Mouse (Mus musculus): Measurements from ENCODE around the gene D230025D16Rik.

D230025D16Rik gene

DNA sequence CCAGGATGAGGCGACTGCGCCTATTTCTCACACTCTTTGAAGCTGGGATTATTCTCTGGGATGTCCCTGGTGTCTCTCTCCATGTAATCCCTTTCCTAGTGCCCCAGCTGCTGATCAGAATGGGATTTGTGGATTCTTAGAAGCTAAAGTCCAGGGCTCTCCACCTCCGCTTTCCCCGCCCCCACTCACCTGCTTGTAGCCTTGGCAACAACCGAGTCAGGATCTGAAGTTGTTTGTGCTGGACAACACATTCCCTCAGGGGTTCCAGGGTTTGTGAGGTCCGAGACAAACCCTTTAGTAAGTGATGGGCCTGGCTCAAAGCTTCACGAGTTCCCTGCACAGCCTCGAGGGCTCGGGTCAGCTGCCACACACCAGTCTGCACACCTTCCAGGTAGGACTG, 69.8 kb downstream of the D230025D16Rik start:
- no peak for DNase-seq

DNA sequence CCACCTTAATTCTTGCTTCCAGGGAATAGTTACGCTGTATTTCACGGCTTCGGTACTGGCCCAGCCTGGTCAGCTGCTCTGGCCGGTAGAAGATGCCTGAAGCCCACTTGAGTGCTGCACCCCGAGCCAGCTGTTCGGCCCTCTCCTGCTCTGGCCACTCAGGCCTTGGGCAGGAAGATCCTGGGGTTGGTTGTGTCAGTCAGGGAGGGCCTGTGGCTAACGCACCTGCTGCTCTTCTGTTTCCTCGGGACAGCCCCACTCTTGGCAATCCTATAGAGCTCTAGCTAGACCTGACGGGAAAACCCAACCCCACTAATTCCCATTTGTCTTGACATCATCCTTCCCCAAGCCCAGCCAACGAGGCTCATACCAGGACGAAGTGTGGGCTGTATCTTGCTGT, 70.3 kb downstream of the D230025D16Rik start:
- DNase-seq = no peak

DNA sequence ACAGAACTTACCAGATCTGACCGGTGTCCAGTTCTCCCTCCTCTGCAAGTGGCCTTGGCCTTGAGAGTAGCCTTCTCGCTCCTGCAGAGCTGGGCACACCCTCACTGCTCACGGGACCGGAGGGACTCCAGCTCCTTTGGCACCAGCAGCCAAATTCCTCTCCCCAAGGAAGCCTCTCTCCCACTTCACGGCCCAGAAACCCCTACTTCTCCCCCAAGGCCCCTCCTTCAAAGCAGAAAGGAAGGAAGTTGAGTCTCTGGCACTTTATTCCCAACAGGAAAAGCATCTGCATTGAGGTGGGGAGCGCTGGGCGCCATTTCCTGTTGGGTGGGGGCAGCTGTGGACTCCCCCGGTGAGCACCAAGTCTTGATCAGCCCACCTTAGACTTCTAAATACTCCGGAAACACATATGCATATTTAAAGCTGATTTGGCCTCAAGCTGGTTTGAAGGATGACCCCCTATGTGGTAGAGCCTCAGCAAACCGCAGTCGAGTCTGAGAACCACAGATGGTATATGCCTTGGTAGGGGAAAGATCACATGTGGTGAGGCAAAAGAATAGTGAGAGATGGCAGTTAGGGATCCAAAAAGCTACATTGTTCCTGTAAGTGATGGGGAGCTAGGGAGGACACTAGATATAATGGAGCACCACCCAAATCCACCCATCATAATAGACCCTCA, 71.1 kb downstream of the D230025D16Rik start, which contains the start of gene Exoc3l:
Gene Exoc3l, minus strand, starts transcription at position 207 of the 679 bp plus-strand sequence.
- no peak for DNase-seq

DNA sequence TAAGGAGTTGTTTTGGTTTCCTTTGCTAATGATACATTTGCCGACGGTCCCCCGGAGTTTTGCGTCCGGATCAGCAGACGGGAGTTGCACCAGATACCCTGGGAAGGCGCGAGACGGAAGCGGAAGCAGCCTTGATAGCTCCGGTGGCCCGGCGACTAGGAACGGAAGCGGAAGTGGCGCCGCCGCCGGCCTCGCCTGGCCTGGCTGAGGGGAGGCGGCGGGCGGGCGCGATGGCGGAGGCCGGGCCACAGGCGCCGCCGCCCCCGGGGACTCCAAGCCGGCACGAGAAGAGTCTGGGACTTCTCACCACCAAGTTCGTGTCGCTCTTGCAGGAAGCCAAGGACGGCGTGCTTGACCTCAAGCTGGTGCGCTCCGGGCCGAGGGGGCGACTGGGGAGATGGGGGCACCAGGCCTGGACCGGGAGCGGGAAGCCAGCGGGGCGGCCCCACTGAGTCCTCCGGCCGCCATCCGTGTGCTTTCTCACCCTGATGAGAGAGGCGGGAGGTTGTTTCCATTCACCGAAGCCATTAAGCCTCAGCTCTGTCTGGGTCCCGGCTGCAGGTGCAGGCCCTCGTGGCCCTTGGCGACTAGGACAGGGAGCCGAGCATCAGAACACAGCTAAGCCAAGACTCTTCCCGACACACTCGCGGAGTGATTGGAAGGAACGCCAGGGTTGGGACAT, 72.7 kb downstream of the D230025D16Rik start, which contains the start of gene E2f4:
Gene E2f4, plus strand, starts transcription at position 153 of the 682 bp plus-strand sequence.
- DNase-seq = peak; percentile 88

DNA sequence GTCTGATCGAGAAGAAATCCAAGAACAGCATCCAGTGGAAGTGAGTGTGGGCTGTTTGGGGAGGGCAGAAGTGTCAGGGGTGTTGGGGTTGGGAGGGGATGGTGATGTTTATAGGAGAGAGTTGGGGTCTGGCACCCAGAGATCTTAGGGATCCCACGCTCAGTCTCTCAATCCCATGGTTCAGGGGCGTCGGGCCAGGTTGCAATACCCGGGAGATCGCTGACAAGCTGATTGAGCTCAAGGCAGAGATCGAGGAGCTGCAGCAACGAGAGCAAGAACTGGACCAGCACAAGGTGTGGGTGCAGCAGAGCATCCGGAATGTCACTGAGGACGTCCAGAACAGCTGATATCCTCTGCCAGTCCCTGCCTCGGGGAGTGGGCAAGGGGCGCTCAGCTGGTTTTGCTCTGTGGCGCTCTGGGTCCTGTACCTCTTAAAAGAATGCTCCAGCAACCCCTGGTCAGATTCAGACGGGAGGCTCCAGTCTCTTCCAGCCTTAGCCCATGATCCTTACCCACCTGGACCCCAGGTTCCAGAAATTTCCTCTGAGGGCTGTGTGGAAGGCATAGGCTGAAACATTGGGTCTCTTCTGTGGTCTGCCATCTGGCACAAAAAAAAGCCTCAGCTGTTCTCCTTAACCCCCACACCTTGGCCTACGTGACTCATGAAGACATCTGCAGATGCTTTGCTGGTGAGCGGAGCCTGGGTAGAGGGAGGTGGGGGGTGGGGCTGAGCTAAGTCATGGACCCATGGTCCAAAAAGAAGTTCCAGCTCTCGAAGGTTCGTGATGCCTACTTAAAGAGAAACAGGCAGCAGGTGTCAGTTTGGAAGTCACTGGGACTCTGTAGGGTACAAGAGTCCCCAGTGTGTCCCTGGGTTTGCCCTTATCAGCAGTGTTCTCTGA, 73.7 kb downstream of the D230025D16Rik start:
- DNase-seq = no peak

DNA sequence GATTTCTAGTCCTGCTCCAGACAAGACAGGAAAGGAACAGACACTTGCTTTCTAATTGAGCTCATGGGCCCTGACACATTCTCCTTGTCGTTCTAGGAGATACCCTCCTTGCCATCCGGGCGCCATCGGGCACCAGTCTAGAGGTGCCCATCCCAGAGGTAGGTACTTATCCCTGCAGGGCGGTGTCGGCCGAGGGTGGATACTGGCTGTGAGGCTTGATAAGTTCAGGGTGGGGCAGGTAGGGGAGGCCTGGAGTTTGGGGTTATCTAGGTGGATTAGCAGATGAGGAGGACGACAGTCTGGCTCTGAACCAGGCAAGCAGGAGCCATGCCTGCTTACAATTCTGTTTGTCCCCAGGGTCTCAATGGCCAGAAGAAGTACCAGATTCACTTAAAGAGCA, 75.0 kb downstream of the D230025D16Rik start:
- DNase-seq = no peak

Data from cerebellum, adult 8-10 months (tissue).